Mouse (Mus musculus) Muller cell, postnatal 12 days (primary cell): ENCODE measurements around the gene Gopc.
A peak's percentile ranks its signal among the peaks of the same experiment; 100 is the strongest.

Experiments used
- DNase-seq: peaks from one replicate; pipeline ENCODE4 v3.0.0-alpha.2; 2015; ENCODE audit errors: inconsistent ontology term

The Gopc gene

GRCm38 (mm10) chr10:52381845-52382591 is at the start of gene Gopc:
Gene Gopc, minus strand, starts transcription at chr10:52382124.
- peak; percentile 98 for DNase-seq

GRCm38 (mm10) chr10:52430953-52431352 is 49.0 kb upstream of the Gopc start:
- DNase-seq = no peak

GRCm38 (mm10) chr10:52427634-52428415 is 45.9 kb upstream of the Gopc start:
- no peak for DNase-seq

GRCm38 (mm10) chr10:52426314-52426980 is 44.5 kb upstream of the Gopc start:
- DNase-seq = no peak

- DNase-seq = no peak
Measured at GRCm38 (mm10) chr10:52423097-52423496, 41.2 kb upstream of the Gopc start.

- no peak for DNase-seq
Measured at GRCm38 (mm10) chr10:52421716-52422115, 39.8 kb upstream of the Gopc start.

- no peak for DNase-seq
Measured at GRCm38 (mm10) chr10:52420526-52420925, 38.6 kb upstream of the Gopc start.

- no peak for DNase-seq
Measured at GRCm38 (mm10) chr10:52419402-52419801, 37.5 kb upstream of the Gopc start.

GRCm38 (mm10) chr10:52418931-52419330 is 37.0 kb upstream of the Gopc start:
- DNase-seq = peak; percentile 23

GRCm38 (mm10) chr10:52417998-52418860 is 36.3 kb upstream of the Gopc start:
- DNase-seq = peak; percentile 51

- peak; percentile 99 for DNase-seq
Measured at GRCm38 (mm10) chr10:52417299-52417997, 35.5 kb upstream of the Gopc start, which contains the start of gene Nus1. Gene Nus1, plus strand, starts transcription at chr10:52417547.

- DNase-seq = peak; percentile 71
Measured at GRCm38 (mm10) chr10:52416458-52416857, 34.5 kb upstream of the Gopc start.

GRCm38 (mm10) chr10:52415020-52415419 is 33.1 kb upstream of the Gopc start:
- no peak for DNase-seq

- DNase-seq = no peak
Measured at GRCm38 (mm10) chr10:52407526-52407925, 25.6 kb upstream of the Gopc start.

- no peak for DNase-seq
Measured at GRCm38 (mm10) chr10:52405160-52405559, 23.2 kb upstream of the Gopc start.

GRCm38 (mm10) chr10:52399722-52400121 is 17.8 kb upstream of the Gopc start:
- DNase-seq = no peak

- DNase-seq = no peak
Measured at GRCm38 (mm10) chr10:52398715-52399114, 16.8 kb upstream of the Gopc start.

GRCm38 (mm10) chr10:52396647-52397046 is 14.7 kb upstream of the Gopc start:
- DNase-seq = no peak

GRCm38 (mm10) chr10:52391208-52391607 is 9.3 kb upstream of the Gopc start:
- no peak for DNase-seq

- no peak for DNase-seq
Measured at GRCm38 (mm10) chr10:52389438-52389837, 7.5 kb upstream of the Gopc start.

GRCm38 (mm10) chr10:52388922-52389430 is 7.1 kb upstream of the Gopc start, which contains the start of gene Nepn:
Gene Nepn, plus strand, starts transcription at chr10:52388972.
- no peak for DNase-seq
